ENCODE assay signal across 20 mouse cellular contexts in genomic region chr2:68159751-68160150, GRCm38 (mm10).
A peak's percentile ranks its signal among the peaks of the same experiment; 100 is the strongest.
DNase-seq lines count a peak whose midpoint lies in the region; ATAC-seq lines count a peak whose summit lies in the region.
"Had no signal": no experiment of that assay in that cellular context is flagged by ENCODE, and none has a peak within 500 bp of the region (broad histone marks: within the 10 kb centered on the region; RNA-seq: fewer than 3 reads in every experiment).

No protein-coding gene starts in this region.

- H3K27me3 ChIP-seq in megakaryocyte, embryonic 14.5 days (replicated peaks), result no peaks in the 10 kb centered on the region
- H3K27me3 ChIP-seq: CH12.LX; embryonic facial prominence, embryonic 12.5 days; forebrain, embryonic 13.5 days; forebrain, embryonic 15.5 days; Patski had no signal

- peak overlapping the region; percentile 31 for H3K4me3 ChIP-seq in megakaryocyte, embryonic 14.5 days (replicated peaks)
- H3K4me3 ChIP-seq: embryonic facial prominence, embryonic 10.5 days; embryonic facial prominence, embryonic 12.5 days; forebrain, embryonic 13.5 days; forebrain, embryonic 15.5 days had no signal

- peak; percentile 2 for DNase-seq in cerebellum, adult 9-10 months
- peak; percentile 55 to 65 for DNase-seq in cerebellum, postnatal 10 days
- DNase-seq in cerebellum, postnatal 36 days, result no peak
- DNase-seq: adrenal gland, adult 8-10 months; adrenal gland, postnatal 14 days; adrenal gland, postnatal 36 days; B cell, adult 2 months; forebrain, postnatal 0 days had no signal

- H3K9me3 ChIP-seq in megakaryocyte, embryonic 14.5 days, result peaks cover 16% of the 10 kb centered on the region
- H3K9me3 ChIP-seq: embryonic facial prominence, embryonic 10.5 days; embryonic facial prominence, embryonic 12.5 days; forebrain, embryonic 13.5 days; forebrain, embryonic 15.5 days had no signal

- no peaks in the 10 kb centered on the region for H3K36me3 ChIP-seq in megakaryocyte, embryonic 14.5 days (replicated peaks; ENCODE audit: low read length)
- H3K36me3 ChIP-seq: embryonic facial prominence, embryonic 10.5 days; embryonic facial prominence, embryonic 12.5 days; forebrain, embryonic 15.5 days; G1E had no signal

- ATAC-seq in cerebellum, adult (ENCODE audit: insufficient number of reproducible peaks, low FRiP score, low TSS enrichment), result no peak
- no peak for ATAC-seq in megakaryocyte, adult 5-6 weeks (ENCODE audit: poor library complexity, severe bottlenecking)
- ATAC-seq: activated CD4-positive, CD25-positive, alpha-beta regulatory T cell, adult 4 months; CD4-positive, CD25-positive, alpha-beta regulatory T cell, adult 4 months; forebrain, embryonic 13.5 days; forebrain, embryonic 15.5 days; forebrain, postnatal 0 days; Patski had no signal

- no peaks in the 10 kb centered on the region for H3K4me1 ChIP-seq in megakaryocyte, embryonic 14.5 days
- H3K4me1 ChIP-seq: embryonic facial prominence, embryonic 10.5 days; embryonic facial prominence, embryonic 12.5 days; forebrain, embryonic 13.5 days; forebrain, embryonic 15.5 days had no signal

Comparison
In these comparisons a context has a peak if more than half of its experiments do, and no peak if none do; other contexts are left out.
1. DNase-seq: peak in cerebellum, adult 9-10 months (single experiment) and cerebellum, postnatal 10 days (2 of 2); none in cerebellum, postnatal 36 days (0 of 2).